ENCODE assay signal across 12 mouse cellular contexts in genomic region chr10:111382206-111382930, GRCm38 (mm10).
DNase-seq lines count a peak whose midpoint lies in the region; ATAC-seq and TF ChIP-seq lines count a peak whose summit lies in the region.
"Had no signal": no experiment of that assay in that cellular context is flagged by ENCODE, and none has a peak within 500 bp of the region (broad histone marks: within the 10 kb centered on the region; RNA-seq: fewer than 3 reads in every experiment).

No protein-coding gene starts in this region.

- no peaks in the 10 kb centered on the region for H3K9me3 ChIP-seq in heart, embryonic 16.5 days (replicated peaks; ENCODE audit: control insufficient read depth, low read length)
- H3K9me3 ChIP-seq: embryonic facial prominence, embryonic 12.5 days; lung, embryonic 15.5 days had no signal

- H3K4me1 ChIP-seq in heart, embryonic 16.5 days (ENCODE audit: control insufficient read depth, insufficient read depth, low read length) = no peaks in the 10 kb centered on the region
- H3K4me1 ChIP-seq: lung, embryonic 15.5 days had no signal

- peak overlapping the region; percentile 33 for H3K4me2 ChIP-seq in heart, embryonic 16.5 days (ENCODE audit: low read depth, low read length)
- H3K4me2 ChIP-seq: embryonic facial prominence, embryonic 12.5 days; lung, embryonic 15.5 days had no signal

- 33% methylated on average over 4 of the region's 4 CpGs for WGBS in heart, embryonic 16.5 days

- intact Hi-C loops in heart, postnatal 25 days (cut with DNase I) = no loop called here
- intact Hi-C loops in left cerebral cortex, adult 2 months (cut with DNase I) = loop anchor here (1.0 to 2.0 kb wide), 3 partner anchors 66 to 90 kb away; partner anchors contain the start of gene Nap1l1

- no peak overlapping the region for H3K9ac ChIP-seq in heart, embryonic 16.5 days (ENCODE audit: low read length)
- H3K9ac ChIP-seq: embryonic facial prominence, embryonic 12.5 days; lung, embryonic 15.5 days had no signal

- ATAC-seq in heart, embryonic 16.5 days (replicated peaks; ENCODE audit: extremely low read depth, insufficient read depth, low FRiP score) = no peak

- no peak for DNase-seq in heart, postnatal 25 days (ENCODE audit: low spot score)
- DNase-seq in retina, postnatal 1 day = peak; percentile 44
- no peak for DNase-seq in retina, embryonic 14.5 days (ENCODE audit: low spot score)
- peak; percentile 30 to 32 for DNase-seq in left cerebral cortex, adult 2 months (ENCODE audit: extremely low spot score in 1 of 2, low spot score in 2 of 2)
- DNase-seq in right cerebral cortex, postnatal 36 days (ENCODE audit: low spot score in 2 of 2) = peak; percentile 23 to 55
- DNase-seq in thymus, postnatal 36 days = no peak
- DNase-seq in adrenal gland, adult 8-10 months = no peak
- DNase-seq: gastrocnemius, postnatal 25 days; kidney, adult 9 months had no signal

- no peaks in the 10 kb centered on the region for H3K36me3 ChIP-seq in heart, embryonic 16.5 days (ENCODE audit: control insufficient read depth, insufficient read depth)
- H3K36me3 ChIP-seq: embryonic facial prominence, embryonic 12.5 days; lung, embryonic 15.5 days had no signal

- no peaks in the 10 kb centered on the region for H3K27me3 ChIP-seq in heart, embryonic 16.5 days (ENCODE audit: control insufficient read depth, insufficient read depth, low read length)
- H3K27me3 ChIP-seq: embryonic facial prominence, embryonic 12.5 days; lung, embryonic 15.5 days had no signal

- no peak overlapping the region for H3K27ac ChIP-seq in heart, embryonic 16.5 days (ENCODE audit: low read length)
- H3K27ac ChIP-seq in left cerebral cortex, adult 2 months = peak overlapping the region; percentile 77
- H3K27ac ChIP-seq: embryonic facial prominence, embryonic 12.5 days; lung, embryonic 15.5 days had no signal

- H3K4me3 ChIP-seq in heart, embryonic 16.5 days (ENCODE audit: low read length) = no peak overlapping the region
- peak overlapping the region; percentile 28; the same call in 1 of the 2 replicates for H3K4me3 ChIP-seq in left cerebral cortex, adult 2 months
- H3K4me3 ChIP-seq: embryonic facial prominence, embryonic 12.5 days; lung, embryonic 15.5 days had no signal

- no peak for TF ChIP-seq CTCF in left cerebral cortex, adult 2 months (IDR thresholded peaks at IDR 0.05)

Comparison
In these comparisons a context has a peak if more than half of its experiments do, and no peak if none do; other contexts are left out.
1. DNase-seq: peak in retina, postnatal 1 day (single experiment), left cerebral cortex, adult 2 months (2 of 2) and right cerebral cortex, postnatal 36 days (2 of 2); none in heart, postnatal 25 days (single experiment), retina, embryonic 14.5 days (single experiment), thymus, postnatal 36 days (0 of 2) and adrenal gland, adult 8-10 months (single experiment).